Mouse (Mus musculus) stomach, embryonic 16.5 days (tissue): ENCODE measurements around the gene Lenep. TPM values are rescaled to one million over a fixed set of nuclear protein-coding genes. Genes with fewer than 3 reads are reported as not detected.
A peak's percentile ranks its signal among the peaks of the same experiment; 100 is the strongest.

Experiments used
- ATAC-seq: fragments of 200-750 bp; cut with Nextera tagmentation; 2 replicates; pipeline ENCODE4 v1.8.0; 2017; ENCODE audit warnings: moderate number of reproducible peaks, moderate TSS enrichment; ENCODE audit not compliant: insufficient read depth, low FRiP score
- H3K27ac ChIP-seq: fragments of 300-500 bp; sonication (generic); 2 replicates; pipeline ENCODE4 v1.5.1; 2014; ENCODE audit warnings: low read length
- H3K27me3 ChIP-seq: fragments of 300-500 bp; sonication (generic); 2 replicates; pipeline ENCODE4 v1.6.1; 2014; ENCODE audit warnings: low read length, control low read depth, mixed read lengths; ENCODE audit not compliant: control insufficient read depth, insufficient read depth
- H3K36me3 ChIP-seq: fragments of 300-500 bp; sonication (generic); 2 replicates; pipeline ENCODE4 v1.6.1; 2014; ENCODE audit warnings: low read length; ENCODE audit not compliant: control insufficient read depth, insufficient read depth
- H3K4me1 ChIP-seq: fragments of 300-500 bp; sonication (generic); 2 replicates; pipeline ENCODE4 v1.6.1; 2014; ENCODE audit warnings: low read length, control low read depth, mixed read lengths; ENCODE audit not compliant: control insufficient read depth, insufficient read depth
- H3K4me2 ChIP-seq: fragments of 300-500 bp; sonication (generic); 2 replicates; pipeline ENCODE4 v1.6.1; 2014; ENCODE audit warnings: low read depth, low read length, mixed read lengths
- H3K4me3 ChIP-seq: fragments of 300-500 bp; sonication (generic); replicated peaks from 2 replicates; pipeline ENCODE4 v1.5.1; 2014; ENCODE audit warnings: mild to moderate bottlenecking, low read length
- H3K9ac ChIP-seq: fragments of 300-500 bp; sonication (generic); 2 replicates; pipeline ENCODE4 v1.6.1; 2014; ENCODE audit warnings: low read length
- H3K9me3 ChIP-seq: fragments of 300-500 bp; sonication (generic); replicated peaks from 2 replicates; pipeline ENCODE4 v1.6.1; 2016; ENCODE audit warnings: low read length, control low read depth; ENCODE audit not compliant: control insufficient read depth
- WGBS: fragments of 180-500 bp; shearing (Covaris S2); extraction: QIAGEN DNeasy Blood & Tissue Kit; methylation state at CpG from one replicate; pipeline ENCODE4 v1.1.7; 2014; 5-methylcytosine and 5-hydroxymethylcytosine counted together
- polyA plus RNA-seq: library from polyadenylated mRNA; unstranded; fragments of >200 nt; fragmentation: Nextera tagmentation; extraction: Ambion mirVana; gene quantifications from 2 replicates; pipeline ENCODE4 v1.2.1, GENCODE M21; 2015

The Lenep gene
- polyA plus RNA-seq, 1 experiment from 2014 or later = not detected

GRCm38 (mm10) chr3:89360237-89360636 is 42.4 kb downstream of the Lenep start:
- H3K9ac ChIP-seq = no peak overlapping the region
- no peak for ATAC-seq
- H3K4me2 ChIP-seq = no peak overlapping the region
- H3K27me3 ChIP-seq = no peaks in the 10 kb centered on the region
- WGBS = 78% methylated on average over 3 of the region's 3 CpGs
- no peak overlapping the region for H3K27ac ChIP-seq
- peaks cover 11% of the 10 kb centered on the region; the same call in 1 of the 2 replicates for H3K4me1 ChIP-seq
- no peaks in the 10 kb centered on the region for H3K36me3 ChIP-seq
- no peaks in the 10 kb centered on the region for H3K9me3 ChIP-seq
- H3K4me3 ChIP-seq = no peak overlapping the region

GRCm38 (mm10) chr3:89359630-89360029 is 43.0 kb downstream of the Lenep start:
- no peaks in the 10 kb centered on the region for H3K27me3 ChIP-seq
- WGBS = 51% methylated on average over 6 of the region's 6 CpGs

GRCm38 (mm10) chr3:89356029-89356428 is 46.6 kb downstream of the Lenep start:
- 67% methylated on average over 9 of the region's 9 CpGs for WGBS
- H3K36me3 ChIP-seq = no peaks in the 10 kb centered on the region
- H3K4me1 ChIP-seq = peaks cover 15% of the 10 kb centered on the region; the same call in 1 of the 2 replicates
- no peaks in the 10 kb centered on the region for H3K27me3 ChIP-seq
- no peak overlapping the region for H3K9ac ChIP-seq
- H3K27ac ChIP-seq = no peak overlapping the region
- H3K4me2 ChIP-seq = no peak overlapping the region
- no peak for ATAC-seq
- H3K4me3 ChIP-seq = no peak overlapping the region
- no peaks in the 10 kb centered on the region for H3K9me3 ChIP-seq

More at GRCm38 (mm10) chr3:89359630-89360029, 43.0 kb downstream of the Lenep start:
- no peak overlapping the region for H3K9ac ChIP-seq
- ATAC-seq = peak; percentile 41; the same call in 1 of the 2 replicates
- no peak overlapping the region for H3K4me2 ChIP-seq
- H3K4me3 ChIP-seq = no peak overlapping the region
- H3K9me3 ChIP-seq = no peaks in the 10 kb centered on the region
- H3K36me3 ChIP-seq = no peaks in the 10 kb centered on the region
- H3K4me1 ChIP-seq = peaks cover 15% of the 10 kb centered on the region; the same call in 1 of the 2 replicates
- no peak overlapping the region for H3K27ac ChIP-seq

- no peak overlapping the region for H3K4me2 ChIP-seq
- no peaks in the 10 kb centered on the region for H3K36me3 ChIP-seq
- no peak for ATAC-seq
- no peak overlapping the region for H3K4me3 ChIP-seq
- H3K9me3 ChIP-seq = no peaks in the 10 kb centered on the region
- 76% methylated on average over 6 of the region's 6 CpGs for WGBS
- H3K4me1 ChIP-seq = peaks cover 17% of the 10 kb centered on the region; the same call in 1 of the 2 replicates
- H3K27ac ChIP-seq = no peak overlapping the region
- no peaks in the 10 kb centered on the region for H3K27me3 ChIP-seq
- H3K9ac ChIP-seq = 0 out of 2 replicates have a peak overlapping the region, but pooled peaks have one; percentile 23
Measured at GRCm38 (mm10) chr3:89355512-89355902, 47.1 kb downstream of the Lenep start.

- Histone ChIP-seq H3K27me3 (no peaks in the 10 kb centered on the region), H3K27ac (no peak overlapping the region), H3K4me1 (peaks cover 17% of the 10 kb centered on the region; the same call in 1 of the 2 replicates), H3K36me3 (no peaks in the 10 kb centered on the region), H3K4me3 (no peak overlapping the region), H3K9ac (no peak overlapping the region), H3K9me3 (no peaks in the 10 kb centered on the region), H3K4me2 (no peak overlapping the region)
- WGBS = 11% methylated on average over 5 of the region's 5 CpGs
- ATAC-seq = peak; percentile 37; the same call in 1 of the 2 replicates
Measured at GRCm38 (mm10) chr3:89354816-89355511, 47.6 kb downstream of the Lenep start.

GRCm38 (mm10) chr3:89351271-89351670 is 51.3 kb downstream of the Lenep start:
- WGBS = 68% methylated on average over 5 of the region's 5 CpGs
- Histone ChIP-seq H3K9me3 (no peaks in the 10 kb centered on the region), H3K4me2 (no peak overlapping the region), H3K4me1 (peaks cover 15% of the 10 kb centered on the region; the same call in 1 of the 2 replicates), H3K36me3 (no peaks in the 10 kb centered on the region), H3K4me3 (no peak overlapping the region), H3K27me3 (no peaks in the 10 kb centered on the region), H3K27ac (no peak overlapping the region), H3K9ac (no peak overlapping the region)
- ATAC-seq = no peak

Other genes with a start within 250 kb of the Lenep start
- gene Hcn3, start 242.6 kb downstream of the Lenep start, polyA plus RNA-seq = 1.7 and 1.8 TPM in 2 replicates
- 18.9 and 19.1 TPM in 2 replicates for gene Clk2, start 238.0 kb downstream of the Lenep start, polyA plus RNA-seq
- gene Scamp3, start 225.3 kb downstream of the Lenep start, polyA plus RNA-seq = 104 and 113 TPM in 2 replicates
- gene Fam189b, start 219.7 kb downstream of the Lenep start, polyA plus RNA-seq = 22.0 and 23.9 TPM in 2 replicates
- gene Gba, start 199.9 kb downstream of the Lenep start, polyA plus RNA-seq = 55.4 and 63.9 TPM in 2 replicates
- gene Thbs3, start 187.6 kb downstream of the Lenep start, polyA plus RNA-seq = 38.8 and 45.2 TPM in 2 replicates
- gene Mtx1, start 175.7 kb downstream of the Lenep start, polyA plus RNA-seq = 172 and 177 TPM in 2 replicates
- 112 and 164 TPM in 2 replicates for gene Muc1, start 173.7 kb downstream of the Lenep start, polyA plus RNA-seq
- 318 and 325 TPM in 2 replicates for gene Krtcap2, start 156.8 kb downstream of the Lenep start, polyA plus RNA-seq
- gene Trim46, start 156.5 kb downstream of the Lenep start, polyA plus RNA-seq = 4.4 and 4.8 TPM in 2 replicates
- 119 and 131 TPM in 2 replicates for gene Dpm3, start 143.4 kb downstream of the Lenep start, polyA plus RNA-seq
- gene Slc50a1, start 132.2 kb downstream of the Lenep start, polyA plus RNA-seq = 81.7 and 83.1 TPM in 2 replicates
- gene Efna1, start 121.7 kb downstream of the Lenep start, polyA plus RNA-seq = 41.5 and 44.7 TPM in 2 replicates
- gene Efna3, start 79.8 kb downstream of the Lenep start, polyA plus RNA-seq = 13.0 and 16.0 TPM in 2 replicates
- 15.0 and 15.5 TPM in 2 replicates for gene Efna4, start 64.8 kb downstream of the Lenep start, polyA plus RNA-seq
- 61.1 and 69.5 TPM in 2 replicates for gene Adam15, start 52.8 kb downstream of the Lenep start, polyA plus RNA-seq
- gene Dcst2, start 40.8 kb downstream of the Lenep start, polyA plus RNA-seq = 0.45 and 0.49 TPM in 2 replicates
- 0.70 and 0.89 TPM in 2 replicates for gene Dcst1, start 37.5 kb downstream of the Lenep start, polyA plus RNA-seq
- 8.0 and 9.2 TPM in 2 replicates for gene Zbtb7b, start 8.0 kb downstream of the Lenep start, polyA plus RNA-seq
- 27.5 and 28.6 TPM in 2 replicates for gene Flad1, start 9.1 kb upstream of the Lenep start, polyA plus RNA-seq
- 322 and 323 TPM in 2 replicates for gene Cks1b, start 15.6 kb upstream of the Lenep start, polyA plus RNA-seq
- gene Shc1, start 15.7 kb upstream of the Lenep start, polyA plus RNA-seq = 96.5 and 103 TPM in 2 replicates
- 21.1 and 23.4 TPM in 2 replicates for gene Pygo2, start 27.4 kb upstream of the Lenep start, polyA plus RNA-seq
- gene Pbxip1, start 33.9 kb upstream of the Lenep start, polyA plus RNA-seq = 41.8 and 51.2 TPM in 2 replicates
- gene Pmvk, start 51.7 kb upstream of the Lenep start, polyA plus RNA-seq = 56.0 and 64.9 TPM in 2 replicates
- 4.9 and 5.9 TPM in 2 replicates for gene Kcnn3, start 117.4 kb upstream of the Lenep start, polyA plus RNA-seq